Comparison of ENCODE assay signal across 13 mouse cellular contexts in the genomic region with DNA sequence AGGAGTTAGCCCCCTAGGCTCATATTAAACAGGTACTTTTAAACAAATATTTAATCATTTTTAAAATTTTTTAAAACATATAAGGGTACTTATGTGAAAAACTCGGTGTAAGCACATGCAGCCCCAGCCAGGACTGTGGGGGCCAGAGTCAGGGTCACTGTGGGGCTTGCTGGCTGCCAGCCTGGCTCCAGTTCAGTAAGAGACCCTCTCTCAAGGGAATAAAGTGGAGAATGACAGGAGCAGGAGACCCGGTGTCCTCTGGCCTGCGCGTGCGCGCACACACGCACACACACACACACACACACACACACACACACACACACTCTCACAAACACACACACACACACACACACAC. TPM values are rescaled to one million over a fixed set of nuclear protein-coding genes. Genes with fewer than 3 reads are reported as not detected.
A peak's percentile ranks its signal among the peaks of the same experiment; 100 is the strongest.
DNase-seq lines count a peak whose midpoint lies in the region; ATAC-seq and TF ChIP-seq lines count a peak whose summit lies in the region.
"Had no signal": no experiment of that assay in that cellular context is flagged by ENCODE, and none has a peak within 500 bp of the region (broad histone marks: within the 10 kb centered on the region; RNA-seq: fewer than 3 reads in every experiment).

No protein-coding gene starts in this region.

- no peak overlapping the region for H3K4me2 ChIP-seq in forebrain, embryonic 13.5 days
- no peak overlapping the region for H3K4me2 ChIP-seq in lung, embryonic 15.5 days
- no peak overlapping the region for H3K4me2 ChIP-seq in forebrain, embryonic 15.5 days (replicated peaks)
- H3K4me2 ChIP-seq in hindbrain, postnatal 0 days (ENCODE audit: low read depth, low read length): no peak overlapping the region
- H3K4me2 ChIP-seq: heart, embryonic 11.5 days; stomach, embryonic 15.5 days had no signal

- DNase-seq in forebrain, embryonic 10.5 days (ENCODE audit: extremely low spot score, low spot score): no peak
- no peak for DNase-seq in lung, postnatal 14 days
- no peak for DNase-seq in hindbrain, postnatal 0 days (ENCODE audit: low spot score)
- no peak for DNase-seq in embryo, embryonic 9.5 days (ENCODE audit: extremely low spot score)
- no peak for DNase-seq in gastrocnemius, postnatal 10 days

- no peaks in the 10 kb centered on the region for H3K9me3 ChIP-seq in forebrain, embryonic 13.5 days (replicated peaks)
- H3K9me3 ChIP-seq in forebrain, embryonic 10.5 days: no peaks in the 10 kb centered on the region
- no peaks in the 10 kb centered on the region for H3K9me3 ChIP-seq in lung, embryonic 15.5 days
- no peaks in the 10 kb centered on the region for H3K9me3 ChIP-seq in forebrain, embryonic 15.5 days
- H3K9me3 ChIP-seq in hindbrain, postnatal 0 days (ENCODE audit: low read length): no peaks in the 10 kb centered on the region
- H3K9me3 ChIP-seq: G1E; megakaryocyte, embryonic 14.5 days; stomach, embryonic 15.5 days had no signal

- peak; percentile 46; the same call in 1 of the 2 replicates for ATAC-seq in forebrain, embryonic 13.5 days
- ATAC-seq in lung, embryonic 15.5 days (ENCODE audit: borderline replicate concordance, extremely low read depth, low FRiP score, low TSS enrichment): peak; percentile 54
- peak; percentile 25 for ATAC-seq in forebrain, embryonic 15.5 days (replicated peaks)
- ATAC-seq in hindbrain, postnatal 0 days: peak; percentile 44; the same call in 1 of the 2 replicates

- TF ChIP-seq CTCF in hindbrain, postnatal 0 days (IDR thresholded peaks at IDR 0.05; ENCODE audit: low read depth): no peak

- H3K27me3 ChIP-seq in forebrain, embryonic 13.5 days: no peaks in the 10 kb centered on the region
- H3K27me3 ChIP-seq in forebrain, embryonic 10.5 days (ENCODE audit: poor library complexity, severe bottlenecking): no peaks in the 10 kb centered on the region
- H3K27me3 ChIP-seq in lung, embryonic 15.5 days: no peaks in the 10 kb centered on the region
- H3K27me3 ChIP-seq in forebrain, embryonic 15.5 days: no peaks in the 10 kb centered on the region
- H3K27me3 ChIP-seq in hindbrain, postnatal 0 days (ENCODE audit: insufficient read depth, low read length): no peaks in the 10 kb centered on the region
- H3K27me3 ChIP-seq: stomach, embryonic 15.5 days had no signal

- peaks cover 55% of the 10 kb centered on the region for H3K36me3 ChIP-seq in forebrain, embryonic 13.5 days (ENCODE audit: poor library complexity, severe bottlenecking)
- peaks cover 85% of the 10 kb centered on the region for H3K36me3 ChIP-seq in forebrain, embryonic 10.5 days (replicated peaks)
- peaks cover 37% of the 10 kb centered on the region for H3K36me3 ChIP-seq in lung, embryonic 15.5 days
- peaks cover 39% of the 10 kb centered on the region for H3K36me3 ChIP-seq in forebrain, embryonic 15.5 days
- peaks cover 23% of the 10 kb centered on the region; the same call in 1 of the 2 replicates for H3K36me3 ChIP-seq in hindbrain, postnatal 0 days (ENCODE audit: insufficient read depth, low read length)

- H3K4me3 ChIP-seq in forebrain, embryonic 13.5 days: no peak overlapping the region
- H3K4me3 ChIP-seq in forebrain, embryonic 10.5 days: no peak overlapping the region
- no peak overlapping the region for H3K4me3 ChIP-seq in lung, embryonic 15.5 days
- no peak overlapping the region for H3K4me3 ChIP-seq in forebrain, embryonic 15.5 days
- H3K4me3 ChIP-seq in hindbrain, postnatal 0 days (ENCODE audit: low read length): no peak overlapping the region
- H3K4me3 ChIP-seq: megakaryocyte, embryonic 14.5 days; myocyte; stomach, embryonic 15.5 days had no signal

- 91% methylated on average over 7 of the region's 7 CpGs for WGBS in forebrain, embryonic 13.5 days
- 96% methylated on average over 7 of the region's 7 CpGs for WGBS in forebrain, embryonic 10.5 days
- 84% methylated on average over 7 of the region's 7 CpGs for WGBS in lung, embryonic 15.5 days
- WGBS in forebrain, embryonic 15.5 days: 90% methylated on average over 7 of the region's 7 CpGs
- 90% methylated on average over 7 of the region's 7 CpGs for WGBS in hindbrain, postnatal 0 days

- no peak overlapping the region for H3K9ac ChIP-seq in forebrain, embryonic 13.5 days
- no peak overlapping the region for H3K9ac ChIP-seq in lung, embryonic 15.5 days
- no peak overlapping the region for H3K9ac ChIP-seq in forebrain, embryonic 15.5 days (replicated peaks)
- H3K9ac ChIP-seq in hindbrain, postnatal 0 days (replicated peaks; ENCODE audit: low read length): no peak overlapping the region
- H3K9ac ChIP-seq: stomach, embryonic 15.5 days had no signal

- H3K4me1 ChIP-seq in forebrain, embryonic 13.5 days: no peaks in the 10 kb centered on the region
- H3K4me1 ChIP-seq in forebrain, embryonic 10.5 days: no peaks in the 10 kb centered on the region
- peaks cover 7% of the 10 kb centered on the region; the same call in 1 of the 2 replicates for H3K4me1 ChIP-seq in lung, embryonic 15.5 days
- no peaks in the 10 kb centered on the region for H3K4me1 ChIP-seq in forebrain, embryonic 15.5 days
- H3K4me1 ChIP-seq in hindbrain, postnatal 0 days (ENCODE audit: insufficient read depth, low read length): no peaks in the 10 kb centered on the region
- H3K4me1 ChIP-seq: stomach, embryonic 15.5 days had no signal

- no peak overlapping the region for H3K27ac ChIP-seq in forebrain, embryonic 13.5 days
- no peak overlapping the region for H3K27ac ChIP-seq in forebrain, embryonic 10.5 days
- peak overlapping the region; percentile 75 for H3K27ac ChIP-seq in lung, embryonic 15.5 days
- H3K27ac ChIP-seq in forebrain, embryonic 15.5 days (replicated peaks): no peak overlapping the region
- H3K27ac ChIP-seq in hindbrain, postnatal 0 days: no peak overlapping the region
- H3K27ac ChIP-seq: stomach, embryonic 15.5 days had no signal

RNA-seq across cellular contexts. Expression of a gene that starts 41.8 kb away (rescaled TPM):
- 23.8 and 25.8 TPM in 2 replicates for polyA plus RNA-seq in forebrain, embryonic 13.5 days (2015; fragmentation: Nextera tagmentation; extraction: Ambion mirVana)
- 37.2 and 37.5 TPM in 2 replicates for polyA plus RNA-seq in forebrain, embryonic 10.5 days (2016; fragmentation: Nextera tagmentation; extraction: Ambion mirVana)
- polyA plus RNA-seq in lung, embryonic 15.5 days (2015; fragmentation: Nextera tagmentation; extraction: Ambion mirVana): 23.7 and 24.8 TPM in 2 replicates
- 22.3 and 25.7 TPM in 2 replicates for polyA plus RNA-seq in forebrain, embryonic 15.5 days (2015; fragmentation: Nextera tagmentation; extraction: Ambion mirVana)
- 36.5 and 50.2 TPM in 2 replicates for total RNA-seq in hindbrain, postnatal 0 days (2014; rRNA removed)
- polyA plus RNA-seq in hindbrain, postnatal 0 days (2015; fragmentation: Nextera tagmentation; extraction: Ambion mirVana): 12.6 and 12.8 TPM in 2 replicates
- 10 to 100 TPM; 20.0 to 20.2 TPM for total RNA-seq in gastrocnemius, postnatal 10 days (2021)
